Mouse (Mus musculus): ENCODE measurements around the gene Rbm38.

Rbm38 gene

GRCm38 (mm10) chr2:173082706-173083105, 62.4 kb downstream of the Rbm38 start:
- in situ Hi-C loops (cut with MboI; ENCODE audit: unreplicated experiment in 2 of 2): loop anchor here (5.0 to 25.0 kb wide), 3 partner anchors 85 to 870 kb away; no protein-coding TSS in a partner anchor

DNA sequence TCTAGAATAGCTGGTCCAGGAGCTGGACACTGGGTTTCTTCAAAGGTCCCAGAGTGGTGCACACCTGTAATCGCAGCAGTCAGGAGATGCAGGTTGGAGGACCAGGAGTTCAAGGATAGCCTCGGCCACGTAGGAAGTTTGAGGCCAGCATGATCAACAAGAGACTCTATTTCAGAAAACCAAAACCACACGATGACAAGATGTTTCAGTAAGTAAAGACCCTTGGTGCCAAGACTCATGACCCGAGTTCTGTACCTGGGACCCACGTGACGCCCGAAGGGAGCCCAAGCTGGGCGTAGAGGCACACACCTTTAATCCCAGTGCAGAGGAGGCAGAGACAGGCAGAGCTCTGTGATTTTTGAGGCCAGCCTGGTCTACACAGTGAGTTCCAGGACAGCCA, 62.8 kb downstream of the Rbm38 start:
- in situ Hi-C loops (cut with MboI; ENCODE audit: unreplicated experiment in 2 of 2): loop anchor here (5.0 to 25.0 kb wide), 3 partner anchors 86 to 871 kb away; no protein-coding TSS in a partner anchor

GRCm38 (mm10) chr2:173083712-173084475, 63.6 kb downstream of the Rbm38 start:
- in situ Hi-C loops (cut with MboI; ENCODE audit: unreplicated experiment in 2 of 2): loop anchor here (5.0 to 25.0 kb wide), 3 partner anchors 87 to 872 kb away; no protein-coding TSS in a partner anchor

Measured in v-Abl transformed pro-B cells (cell line).